Mouse (Mus musculus) limb, embryonic 11.5 days (tissue): ENCODE data around the gene Themis. TPM values are rescaled to one million over a fixed set of nuclear protein-coding genes. Genes with fewer than 3 reads are reported as not detected.

Experiments
- ATAC-seq: fragments of 200-750 bp; cut with Nextera tagmentation; 2 replicates; pipeline ENCODE4 v1.8.0; 2017; ENCODE audit warnings: low read depth; ENCODE audit not compliant: insufficient number of reproducible peaks, low FRiP score, low TSS enrichment
- DNase-seq: peaks from one replicate; pipeline ENCODE4 v3.0.0-alpha.2; 2015; ENCODE audit warnings: low spot score
- H3K27ac ChIP-seq: fragments of 300-500 bp; sonication (generic); replicated peaks from 2 replicates; pipeline ENCODE4 v1.5.1; 2014; ENCODE audit warnings: low read depth, mild to moderate bottlenecking, low read length
- H3K27me3 ChIP-seq: fragments of 300-500 bp; sonication (generic); 2 replicates; pipeline ENCODE4 v1.6.1; 2014; ENCODE audit warnings: mild to moderate bottlenecking, low read length, mixed read lengths; ENCODE audit not compliant: control insufficient read depth, insufficient read depth
- H3K36me3 ChIP-seq: fragments of 300-500 bp; sonication (generic); 2 replicates; pipeline ENCODE4 v1.6.1; 2014; ENCODE audit warnings: mild to moderate bottlenecking, low read length, moderate library complexity, mixed read lengths; ENCODE audit not compliant: control insufficient read depth, insufficient read depth
- H3K4me1 ChIP-seq: fragments of 300-500 bp; sonication (generic); 2 replicates; pipeline ENCODE4 v1.6.1; 2014; ENCODE audit warnings: low read length, mixed read lengths; ENCODE audit not compliant: control insufficient read depth, insufficient read depth
- H3K4me2 ChIP-seq: fragments of 300-500 bp; sonication (generic); 2 replicates; pipeline ENCODE4 v1.6.1; 2014; ENCODE audit warnings: low read depth, mild to moderate bottlenecking, moderate library complexity; ENCODE audit not compliant: severe bottlenecking
- H3K4me3 ChIP-seq: fragments of 300-500 bp; sonication (generic); 2 replicates; pipeline ENCODE4 v1.5.1; 2014; ENCODE audit warnings: low read depth, low read length
- H3K9ac ChIP-seq: fragments of 300-500 bp; sonication (generic); 2 replicates; pipeline ENCODE4 v1.6.1; 2014; ENCODE audit warnings: mild to moderate bottlenecking, low read length
- H3K9me3 ChIP-seq: fragments of 300-500 bp; sonication (generic); 2 replicates; pipeline ENCODE4 v1.6.1; 2016; ENCODE audit warnings: low read length; ENCODE audit not compliant: control insufficient read depth
- WGBS: fragments of 180-500 bp; shearing (Covaris S2); extraction: QIAGEN DNeasy Blood & Tissue Kit; methylation state at CpG from one replicate; pipeline ENCODE4 v1.1.7; 2014; 5-methylcytosine and 5-hydroxymethylcytosine counted together
- polyA plus RNA-seq: library from polyadenylated mRNA; unstranded; fragments of >200 nt; fragmentation: Nextera tagmentation; extraction: Ambion mirVana; gene quantifications from 2 replicates; pipeline ENCODE4 v1.2.1, GENCODE M21; 2014

Gene Themis
- polyA plus RNA-seq, 1 experiment from 2014 or later: not detected

GRCm38 (mm10) chr10:28737953-28738352 is 69.8 kb downstream of the Themis start:
- ATAC-seq (no peak), DNase-seq (no peak)
- H3K9ac ChIP-seq: no peak overlapping the region
- no peaks in the 10 kb centered on the region for H3K36me3 ChIP-seq
- 100% methylated on average over 1 of the region's 1 CpGs for WGBS
- no peak overlapping the region for H3K27ac ChIP-seq
- no peaks in the 10 kb centered on the region for H3K27me3 ChIP-seq
- no peaks in the 10 kb centered on the region for H3K4me1 ChIP-seq
- H3K4me2 ChIP-seq: no peak overlapping the region
- no peaks in the 10 kb centered on the region for H3K9me3 ChIP-seq
- H3K4me3 ChIP-seq: no peak overlapping the region

DNA sequence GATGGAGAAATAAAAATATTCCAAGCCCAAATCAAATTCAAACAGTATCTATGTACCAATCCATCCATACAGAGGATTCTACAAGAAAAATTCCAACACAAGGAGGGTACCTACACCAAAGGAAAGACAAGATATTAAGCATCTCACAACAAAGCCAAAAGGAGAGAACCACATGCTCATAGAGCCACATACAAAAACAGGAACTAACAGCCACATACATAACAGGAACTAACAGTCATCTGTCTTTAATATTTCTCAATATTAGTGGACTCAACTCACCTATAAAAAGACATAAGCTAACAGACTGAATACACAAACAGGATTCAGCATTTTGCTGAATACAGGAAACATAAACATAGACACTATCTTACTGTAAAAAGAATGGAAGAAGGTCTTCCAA is 78.3 kb downstream of the Themis start:
- Histone ChIP-seq H3K27me3 (no peaks in the 10 kb centered on the region), H3K9ac (no peak overlapping the region), H3K4me3 (no peak overlapping the region), H3K4me2 (no peak overlapping the region), H3K4me1 (no peaks in the 10 kb centered on the region), H3K27ac (no peak overlapping the region), H3K9me3 (no peaks in the 10 kb centered on the region), H3K36me3 (no peaks in the 10 kb centered on the region)
- no peak for DNase-seq
- no peak for ATAC-seq

- no peak overlapping the region for H3K9ac ChIP-seq
- H3K27me3 ChIP-seq: no peaks in the 10 kb centered on the region
- no peak overlapping the region for H3K27ac ChIP-seq
- H3K9me3 ChIP-seq: no peaks in the 10 kb centered on the region
- no peak overlapping the region for H3K4me2 ChIP-seq
- DNase-seq (no peak), ATAC-seq (no peak)
- H3K36me3 ChIP-seq: no peaks in the 10 kb centered on the region
- 67% methylated on average over 2 of the region's 2 CpGs for WGBS
- H3K4me3 ChIP-seq: no peak overlapping the region
- no peaks in the 10 kb centered on the region for H3K4me1 ChIP-seq
These were observed 85.2 kb downstream of the Themis start for GRCm38 (mm10) chr10:28753321-28753720.

DNA sequence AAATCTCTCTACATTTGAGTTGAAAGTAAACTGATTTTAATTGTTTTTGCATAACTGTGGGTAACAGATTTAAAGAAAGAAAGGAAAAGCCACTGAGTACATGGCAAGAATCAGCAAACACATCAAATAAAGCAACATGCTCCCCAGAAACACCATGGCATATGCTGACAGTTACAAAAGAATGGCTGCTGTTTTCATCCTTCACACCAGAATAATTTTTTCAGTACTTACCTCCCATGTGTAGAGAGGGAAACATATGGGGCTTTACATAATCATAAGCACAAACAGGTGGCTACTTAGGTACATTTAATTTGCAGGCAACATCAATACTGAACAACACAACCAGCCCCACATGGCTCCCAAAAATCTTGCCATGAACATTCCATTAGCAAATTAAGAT is 86.8 kb downstream of the Themis start:
- H3K9me3 ChIP-seq: no peaks in the 10 kb centered on the region
- DNase-seq (no peak), ATAC-seq (no peak)
- H3K27me3 ChIP-seq: no peaks in the 10 kb centered on the region
- H3K36me3 ChIP-seq: no peaks in the 10 kb centered on the region
- no peaks in the 10 kb centered on the region for H3K4me1 ChIP-seq
- H3K4me2 ChIP-seq: no peak overlapping the region
- no peak overlapping the region for H3K27ac ChIP-seq
- H3K9ac ChIP-seq: no peak overlapping the region
- no peak overlapping the region for H3K4me3 ChIP-seq

DNA sequence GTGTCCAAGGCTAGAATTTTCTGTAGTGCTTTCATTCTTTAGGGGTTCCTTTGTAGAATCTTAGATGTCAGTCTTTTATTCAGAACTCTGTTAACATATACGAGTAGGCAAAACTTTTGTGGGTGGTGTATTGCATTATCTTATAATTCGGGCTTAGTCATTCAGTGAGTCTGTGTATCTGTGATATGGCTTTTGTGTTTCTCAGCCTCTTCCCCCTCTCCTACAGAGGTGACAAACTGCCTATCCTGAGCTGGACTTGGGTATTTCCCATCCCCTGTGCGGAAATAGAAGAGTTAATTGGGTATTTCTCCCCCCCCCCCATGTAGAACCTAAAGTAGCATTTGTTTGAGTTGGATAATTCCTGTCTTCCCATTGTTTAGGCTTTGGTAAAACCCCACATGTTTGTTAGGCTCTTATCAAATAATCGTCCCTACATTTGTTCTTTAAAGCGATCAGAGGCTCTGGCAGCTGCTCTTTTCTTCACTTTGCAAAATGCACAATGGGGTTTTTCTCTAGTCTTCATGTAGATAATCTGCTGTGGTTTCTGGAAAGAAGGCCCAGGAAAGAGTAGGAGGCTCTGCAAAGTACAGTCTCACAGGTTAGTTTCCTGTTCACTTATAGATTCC is 108.7 kb downstream of the Themis start:
- H3K9ac ChIP-seq: no peak overlapping the region
- no peak overlapping the region for H3K4me2 ChIP-seq
- no peak for DNase-seq
- no peak for ATAC-seq
- H3K4me1 ChIP-seq: no peaks in the 10 kb centered on the region
- no peak overlapping the region for H3K27ac ChIP-seq
- H3K27me3 ChIP-seq: no peaks in the 10 kb centered on the region
- WGBS: 86% methylated on average over 5 of the region's 5 CpGs
- H3K36me3 ChIP-seq: no peaks in the 10 kb centered on the region
- H3K4me3 ChIP-seq: no peak overlapping the region
- no peaks in the 10 kb centered on the region for H3K9me3 ChIP-seq

DNA sequence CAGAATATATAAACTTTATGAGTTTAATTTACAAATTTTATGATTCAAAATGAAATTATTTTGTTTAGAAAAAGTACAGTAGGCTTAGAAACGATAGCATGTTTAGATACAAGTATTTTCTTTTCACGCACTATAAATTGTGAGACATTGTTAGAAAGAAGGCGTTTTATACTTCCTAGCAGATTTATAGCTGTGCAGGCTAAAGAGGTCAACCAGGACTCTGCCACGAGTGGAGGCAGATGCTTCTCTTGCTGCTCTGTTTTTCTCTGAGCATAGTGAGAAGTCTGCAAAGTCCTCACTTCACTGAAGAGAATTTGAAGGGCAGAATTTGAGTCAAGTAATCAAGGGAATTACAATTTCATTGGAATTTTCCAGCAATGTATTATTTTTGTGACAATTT is 131.3 kb downstream of the Themis start:
- no peak overlapping the region for H3K9ac ChIP-seq
- DNase-seq (no peak), ATAC-seq (no peak)
- H3K4me1 ChIP-seq: no peaks in the 10 kb centered on the region
- H3K4me2 ChIP-seq: no peak overlapping the region
- H3K4me3 ChIP-seq: no peak overlapping the region
- H3K36me3 ChIP-seq: no peaks in the 10 kb centered on the region
- no peaks in the 10 kb centered on the region for H3K9me3 ChIP-seq
- H3K27me3 ChIP-seq: no peaks in the 10 kb centered on the region
- WGBS: 54% methylated on average over 4 of the region's 4 CpGs
- H3K27ac ChIP-seq: no peak overlapping the region

- H3K4me3 ChIP-seq: no peak overlapping the region
These were observed 137.0 kb downstream of the Themis start for GRCm38 (mm10) chr10:28805160-28805559.

GRCm38 (mm10) chr10:28811928-28812570 is 143.9 kb downstream of the Themis start:
- Histone ChIP-seq H3K36me3 (no peaks in the 10 kb centered on the region), H3K4me2 (no peak overlapping the region), H3K4me1 (no peaks in the 10 kb centered on the region), H3K4me3 (no peak overlapping the region), H3K27me3 (no peaks in the 10 kb centered on the region), H3K27ac (no peak overlapping the region), H3K9me3 (no peaks in the 10 kb centered on the region), H3K9ac (no peak overlapping the region)
- DNase-seq (no peak), ATAC-seq (no peak)
- WGBS: 93% methylated on average over 5 of the region's 5 CpGs

More at GRCm38 (mm10) chr10:28805160-28805559, 137.0 kb downstream of the Themis start:
- no peak for DNase-seq
- no peak for ATAC-seq
- 84% methylated on average over 3 of the region's 3 CpGs for WGBS
- Histone ChIP-seq H3K27me3 (no peaks in the 10 kb centered on the region), H3K4me2 (no peak overlapping the region), H3K9ac (no peak overlapping the region), H3K9me3 (no peaks in the 10 kb centered on the region), H3K27ac (no peak overlapping the region), H3K36me3 (no peaks in the 10 kb centered on the region), H3K4me1 (no peaks in the 10 kb centered on the region)

- ATAC-seq: no peak
- H3K27me3 ChIP-seq: no peaks in the 10 kb centered on the region
- H3K4me1 ChIP-seq: no peaks in the 10 kb centered on the region
- no peaks in the 10 kb centered on the region for H3K36me3 ChIP-seq
- no peak overlapping the region for H3K9ac ChIP-seq
- DNase-seq: no peak
- no peak overlapping the region for H3K4me2 ChIP-seq
- H3K9me3 ChIP-seq: no peaks in the 10 kb centered on the region
- H3K4me3 ChIP-seq: no peak overlapping the region
- H3K27ac ChIP-seq: no peak overlapping the region
These were observed 144.4 kb downstream of the Themis start for GRCm38 (mm10) chr10:28812571-28812936.
